Mouse (Mus musculus): ENCODE results near the gene Jade2.

DNA sequence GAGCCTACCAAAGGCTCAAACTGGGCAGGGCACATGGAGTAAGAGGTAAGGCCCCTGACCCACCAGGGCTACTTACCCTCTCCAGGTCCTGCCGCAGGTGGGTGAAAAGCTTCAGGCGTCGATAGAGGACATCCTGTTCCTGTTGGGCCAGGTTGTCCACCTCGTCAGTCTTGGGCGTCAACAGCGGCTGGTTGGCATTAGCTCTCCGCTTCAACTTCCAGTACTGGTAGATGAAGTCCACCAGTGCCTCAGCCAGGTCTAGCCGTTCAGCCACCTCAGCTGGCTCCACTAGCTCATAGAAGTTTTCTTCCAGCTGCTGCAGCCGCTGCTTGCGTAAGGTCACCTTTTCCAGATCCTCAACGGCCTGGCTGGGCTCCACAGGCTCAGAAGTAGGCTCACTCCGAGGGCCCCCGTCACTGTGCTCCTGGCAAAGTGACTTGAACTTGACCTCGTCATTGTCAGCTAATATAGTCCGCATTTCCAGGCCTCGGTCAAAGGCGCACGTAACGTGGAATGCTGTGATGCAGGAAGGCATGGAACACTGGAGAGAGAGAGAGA, 32.5 kb downstream of the Jade2 start:
- TF ChIP-seq POLR2A (IDR thresholded peaks at IDR 0.05; ENCODE audit: extremely low read depth, insufficient read depth, low read length) (no peak), CTCF (IDR thresholded peaks at IDR 0.05; ENCODE audit: low read depth, low read length) (no peak)
